Mouse (Mus musculus): ENCODE data around the gene Pafah1b3.
"Not testable (repeated sequence)": the region's sequence is repeated elsewhere in the genome, so short reads cannot be mapped to it uniquely, and the experiment has no call there.

Gene Pafah1b3

DNA sequence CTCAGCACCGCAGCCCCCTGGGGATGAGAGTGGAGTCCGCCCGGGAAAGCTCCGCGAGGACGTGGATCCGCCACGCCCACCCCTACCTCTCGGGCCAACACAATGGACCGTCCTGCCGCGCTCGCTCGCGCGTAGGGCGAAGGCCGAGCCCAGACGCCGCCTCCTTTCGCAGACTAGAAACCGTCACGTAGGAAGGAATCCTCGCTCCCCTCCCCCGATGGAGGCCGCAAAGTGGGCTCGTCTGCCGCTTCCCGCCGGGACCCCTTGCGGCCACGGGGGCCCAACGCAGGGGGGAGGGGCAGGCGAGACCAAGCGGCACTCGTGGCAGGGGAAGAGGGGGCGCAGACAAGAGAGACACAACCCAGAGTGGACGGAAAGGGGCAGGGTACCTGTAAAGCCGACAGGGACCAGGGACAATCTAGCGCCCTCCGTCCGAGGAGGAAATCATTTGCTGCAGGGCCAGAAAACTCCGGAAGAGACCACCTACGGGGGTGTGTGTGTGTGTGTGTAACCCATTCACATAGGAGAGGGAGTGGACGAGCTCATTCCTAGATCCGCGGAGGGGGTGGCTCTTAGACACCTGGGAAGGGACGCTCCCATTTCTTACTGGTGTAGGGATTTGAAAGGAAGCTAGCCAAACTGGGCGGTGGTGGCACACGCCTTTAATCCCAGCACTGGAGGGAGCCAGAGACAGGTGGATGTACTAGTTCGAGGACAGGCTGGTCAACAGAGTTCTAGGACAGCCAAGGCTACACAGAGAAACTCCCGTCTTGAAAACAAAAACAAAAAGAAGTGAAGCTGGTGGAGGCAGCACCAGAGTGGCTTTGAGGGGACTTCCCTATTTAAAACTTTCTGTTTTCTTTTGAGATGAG lies at the start of gene Pafah1b3:
Gene Pafah1b3, minus strand, starts transcription at position 533 of the 872 bp plus-strand sequence.
- DNase-seq (ENCODE audit: extremely low read depth, low read depth), result peak; percentile 95

DNA sequence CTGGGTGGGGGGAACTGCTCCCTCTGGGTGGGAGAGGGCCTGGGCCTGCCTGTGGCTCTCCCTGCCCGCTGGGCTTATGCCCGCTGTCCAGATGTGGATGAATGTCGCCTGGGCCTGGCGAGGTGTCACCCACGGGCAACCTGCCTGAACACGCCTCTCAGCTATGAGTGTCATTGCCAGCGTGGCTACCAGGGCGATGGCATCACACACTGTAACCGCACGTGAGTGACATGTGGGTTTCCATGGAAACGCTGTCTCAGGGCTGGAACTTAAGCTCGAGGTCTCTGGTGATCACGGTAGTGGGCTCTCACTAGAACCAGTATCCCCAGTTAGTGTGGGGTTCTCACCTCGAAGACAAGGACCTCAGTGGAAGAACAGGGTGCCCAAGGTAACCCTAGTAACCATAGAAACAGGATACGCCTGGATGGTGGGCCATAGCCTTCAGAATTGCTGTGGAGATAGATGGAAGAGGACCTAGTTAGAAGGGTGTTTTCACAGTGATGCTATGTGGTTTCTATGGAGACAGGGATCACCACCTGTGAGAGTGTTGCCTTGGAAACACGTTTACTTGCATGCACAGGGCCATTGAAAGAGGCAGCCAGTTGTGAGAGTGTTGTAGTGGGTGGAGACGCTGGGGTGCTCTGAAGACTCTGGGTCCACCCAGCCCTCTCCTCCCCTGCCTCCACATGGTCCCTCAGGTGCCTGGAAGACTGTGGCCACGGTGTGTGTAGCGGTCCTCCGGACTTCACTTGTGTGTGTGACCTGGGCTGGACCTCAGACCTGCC lies 43.4 kb upstream of the Pafah1b3 start:
- no peak for DNase-seq (ENCODE audit: extremely low read depth, low read depth)

GRCm38 (mm10) chr7:25339329-25339728 lies 41.5 kb upstream of the Pafah1b3 start:
- DNase-seq (ENCODE audit: extremely low read depth, low read depth), result no peak

DNA sequence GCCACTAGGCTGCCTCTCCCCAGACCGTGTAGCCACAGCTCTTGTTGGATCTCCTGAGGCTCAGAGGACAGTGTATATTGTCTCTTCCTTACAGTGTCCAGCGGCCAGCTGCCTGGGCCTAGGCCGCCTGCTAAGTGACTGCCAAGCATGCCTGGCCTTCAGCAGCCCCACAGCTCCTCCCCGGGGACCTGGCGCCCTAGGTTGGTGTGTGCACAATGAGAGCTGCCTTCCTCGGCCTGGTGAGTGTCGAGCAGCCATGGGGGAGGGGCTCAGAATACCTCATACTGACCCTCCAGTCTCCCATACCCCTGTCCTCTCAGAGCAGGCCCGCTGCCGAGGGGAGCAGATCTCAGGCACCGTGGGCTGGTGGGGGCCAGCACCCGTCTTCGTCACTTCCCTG lies 36.7 kb upstream of the Pafah1b3 start:
- no peak for DNase-seq (ENCODE audit: extremely low read depth, low read depth)

DNA sequence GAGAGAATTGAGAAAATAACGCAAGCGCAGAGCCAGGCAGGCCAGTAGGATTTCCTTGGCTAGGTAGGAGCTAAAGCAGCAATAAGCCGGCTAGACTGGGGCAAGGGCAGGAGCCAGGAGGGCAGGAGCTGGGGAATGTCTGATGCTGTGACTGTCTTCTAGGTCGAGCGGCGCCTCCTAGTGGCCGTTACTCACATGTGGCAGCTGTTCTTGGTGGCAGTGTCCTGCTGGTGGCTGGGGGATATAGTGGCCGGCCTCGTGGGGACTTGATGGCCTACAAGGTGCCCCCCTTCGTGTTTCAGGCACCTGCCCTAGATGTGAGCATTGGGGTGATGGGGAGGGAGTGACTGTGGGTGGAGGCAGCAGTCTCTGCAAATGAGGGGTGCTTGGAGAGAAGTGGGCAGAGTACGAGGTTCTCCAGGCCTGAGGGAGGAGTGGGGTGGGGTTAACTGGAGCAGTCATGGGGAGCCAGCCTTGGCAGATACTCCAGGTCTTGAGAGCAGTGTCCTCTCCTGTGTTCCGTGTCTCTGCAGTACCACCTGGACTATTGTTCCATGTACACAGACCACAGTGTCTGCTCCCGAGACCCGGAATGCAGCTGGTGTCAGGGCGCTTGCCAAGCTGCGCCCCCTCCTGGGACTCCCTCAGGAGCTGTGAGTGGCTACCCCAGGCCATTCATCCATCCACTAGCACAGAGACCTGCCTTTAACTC lies 36.0 kb upstream of the Pafah1b3 start:
- DNase-seq (ENCODE audit: extremely low read depth, low read depth), result no peak

DNA sequence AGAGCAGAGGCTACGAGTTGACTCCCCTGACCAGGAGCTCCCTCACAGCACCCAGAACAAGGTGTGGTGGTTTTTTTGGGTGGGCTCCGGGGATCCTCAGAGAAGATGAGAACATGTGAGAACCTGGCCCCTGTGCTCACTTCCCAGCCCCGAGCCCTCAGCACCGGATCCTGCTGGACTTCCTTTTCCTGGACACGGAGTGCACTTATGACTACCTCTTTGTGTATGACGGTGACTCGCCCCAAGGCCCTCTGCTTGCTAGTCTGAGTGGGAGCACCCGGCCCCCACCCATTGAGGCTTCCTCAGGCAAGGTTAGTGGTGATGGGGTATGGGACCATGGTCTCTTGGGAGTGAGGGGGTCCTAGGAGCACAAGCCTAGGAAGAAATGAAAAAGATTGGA lies 28.4 kb upstream of the Pafah1b3 start:
- no peak for DNase-seq (ENCODE audit: extremely low read depth, low read depth)

GRCm38 (mm10) chr7:25325431-25325830 lies 27.6 kb upstream of the Pafah1b3 start:
- DNase-seq (ENCODE audit: extremely low read depth, low read depth), result not testable (repeated sequence)

DNA sequence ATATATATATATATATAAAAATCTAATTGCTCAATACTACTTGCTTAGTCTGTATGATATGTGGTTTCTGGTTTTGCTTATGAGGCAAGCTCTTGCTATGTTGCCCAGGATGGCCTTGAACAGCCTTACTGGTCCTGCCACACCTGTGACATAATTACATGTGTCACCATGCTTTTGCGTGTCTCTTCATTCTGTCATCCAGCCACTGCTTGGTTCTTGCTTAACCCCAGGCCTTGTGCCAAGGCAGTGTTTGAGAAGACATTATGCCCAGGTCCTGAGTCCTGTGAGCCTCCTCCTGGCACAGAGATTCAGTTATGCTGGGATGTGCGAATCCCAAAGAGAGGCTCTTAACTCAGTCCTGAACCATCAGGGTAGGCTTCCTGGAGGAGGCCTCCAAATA lies 25.4 kb upstream of the Pafah1b3 start:
- DNase-seq (ENCODE audit: extremely low read depth, low read depth), result no peak

DNA sequence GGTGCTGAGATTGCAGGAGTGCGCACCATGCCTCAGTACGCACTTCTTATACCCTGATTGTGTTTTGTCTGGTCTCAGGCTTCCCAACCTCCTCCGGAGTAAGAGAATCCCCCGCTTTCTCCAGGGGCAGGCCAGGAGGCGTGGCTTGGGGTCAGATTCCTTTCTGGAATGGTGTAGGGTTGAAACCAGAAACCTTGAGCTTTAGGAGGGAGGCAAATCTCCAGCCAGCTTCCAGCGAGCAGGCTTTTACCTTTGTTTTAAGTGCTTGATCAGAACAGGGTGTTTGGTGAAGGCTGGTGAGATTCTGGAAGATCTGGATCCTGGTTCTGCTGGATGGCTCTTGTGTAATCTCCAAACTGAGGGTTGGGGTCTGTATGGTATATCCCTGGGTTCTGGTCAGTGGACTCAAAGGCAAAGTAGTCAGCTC lies 24.3 kb upstream of the Pafah1b3 start:
- DNase-seq (ENCODE audit: extremely low read depth, low read depth), result no peak

GRCm38 (mm10) chr7:25317446-25317999 lies 19.7 kb upstream of the Pafah1b3 start:
- DNase-seq (ENCODE audit: extremely low read depth, low read depth), result no peak

- DNase-seq (ENCODE audit: extremely low read depth, low read depth), result peak; percentile 99
Measured at GRCm38 (mm10) chr7:25316532-25317445, 19.0 kb upstream of the Pafah1b3 start, which contains the start of gene Megf8. TSS of gene Megf8 (plus strand) at chr7:25317164.

GRCm38 (mm10) chr7:25315306-25316041 lies 17.7 kb upstream of the Pafah1b3 start:
- DNase-seq (ENCODE audit: extremely low read depth, low read depth), result no peak

- DNase-seq (ENCODE audit: extremely low read depth, low read depth), result no peak
Measured at GRCm38 (mm10) chr7:25314606-25315305, 17.0 kb upstream of the Pafah1b3 start.

DNA sequence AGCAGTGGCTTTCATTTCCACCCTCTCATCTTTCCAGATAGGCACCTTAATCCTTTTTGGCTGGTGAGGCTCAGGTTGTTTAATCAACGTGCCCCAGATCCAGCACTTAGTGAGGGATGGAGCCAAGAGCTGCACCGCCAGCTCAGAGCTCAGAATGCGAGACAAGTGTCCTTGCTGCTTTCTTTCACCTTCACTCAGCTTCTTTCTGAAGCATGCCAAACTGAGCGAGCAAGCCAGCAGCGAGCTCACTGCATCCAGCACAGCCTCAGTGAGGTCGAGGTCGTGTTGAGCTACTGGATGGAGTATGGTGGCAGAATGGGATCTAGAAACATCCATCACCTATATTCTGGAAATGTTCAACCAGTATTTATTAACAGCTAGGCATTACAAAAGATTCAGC lies 15.5 kb upstream of the Pafah1b3 start:
- no peak for DNase-seq (ENCODE audit: extremely low read depth, low read depth)

GRCm38 (mm10) chr7:25311193-25311592 lies 13.4 kb upstream of the Pafah1b3 start:
- no peak for DNase-seq (ENCODE audit: extremely low read depth, low read depth)

- DNase-seq (ENCODE audit: extremely low read depth, low read depth), result no peak
Measured at GRCm38 (mm10) chr7:25309425-25309824, 11.6 kb upstream of the Pafah1b3 start.

DNA sequence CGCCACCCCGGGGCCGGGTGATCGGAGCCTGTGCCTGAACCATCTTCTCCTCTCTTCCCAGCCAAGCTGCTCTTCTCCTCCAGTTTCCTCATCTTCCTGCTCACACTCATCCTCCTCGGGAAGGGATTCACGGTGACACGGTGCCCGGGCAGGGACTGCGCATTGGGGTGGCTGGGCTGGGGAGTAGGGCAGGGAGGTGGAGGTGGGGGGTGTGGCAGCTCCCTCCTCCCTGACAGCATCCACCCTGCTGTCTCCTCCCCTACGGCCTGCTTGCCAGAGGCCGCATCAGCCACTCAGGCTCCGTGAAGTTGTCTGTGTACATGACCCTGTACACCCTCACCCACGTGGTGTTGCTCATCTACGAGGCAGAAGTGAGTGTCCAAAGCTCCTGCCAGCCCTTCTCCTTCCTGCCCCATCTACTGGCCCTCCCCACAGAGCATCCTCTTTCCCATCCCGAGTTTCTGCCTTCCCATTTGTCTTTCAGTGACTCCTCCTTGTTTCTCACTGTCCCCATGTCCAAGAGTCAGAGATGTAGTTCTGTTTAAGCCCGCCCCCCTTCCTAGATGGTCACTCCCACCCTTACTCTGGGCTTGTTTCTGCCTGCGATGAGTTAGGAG lies 11.0 kb upstream of the Pafah1b3 start:
- no peak for DNase-seq (ENCODE audit: extremely low read depth, low read depth)

- no peak for DNase-seq (ENCODE audit: extremely low read depth, low read depth)
Measured at GRCm38 (mm10) chr7:25306614-25306996, 8.8 kb upstream of the Pafah1b3 start.
